Mouse (Mus musculus): ENCODE data around the gene Zbtb3. TPM values are rescaled to one million over a fixed set of nuclear protein-coding genes. Genes with fewer than 3 reads are reported as not detected.

The Zbtb3 gene
- polyA plus RNA-seq, 1 experiment from 2014 or later, result 4.3 TPM

DNA sequence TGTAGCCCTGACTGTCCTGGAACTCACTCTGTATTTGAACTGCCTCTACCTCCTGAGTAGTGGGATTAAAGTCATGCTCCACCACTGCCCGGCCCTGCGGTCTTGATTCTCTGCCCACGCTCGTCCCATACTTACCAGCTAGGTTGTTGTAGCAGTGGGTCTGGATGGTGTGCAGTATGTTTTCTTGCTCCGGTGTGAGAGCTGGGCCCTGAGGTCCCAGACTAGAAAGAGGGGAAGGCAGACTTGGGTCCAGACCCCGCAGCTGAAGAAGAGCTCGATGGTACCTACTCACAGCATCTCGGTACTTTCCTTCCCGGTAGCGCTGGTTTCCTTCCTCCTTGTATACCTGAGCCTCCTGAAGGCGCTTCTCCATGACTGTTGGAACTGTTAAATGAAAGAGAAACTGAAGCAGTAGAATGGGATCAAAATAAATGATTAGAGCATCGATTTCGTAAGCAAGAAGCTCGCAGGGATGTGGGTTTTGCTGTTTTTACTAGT is 16.0 kb downstream of the Zbtb3 start:
- Histone ChIP-seq H3K27me3 (replicated peaks; ENCODE audit: control insufficient read depth, insufficient read depth, low read length) (no peaks in the 10 kb centered on the region), H3K4me1 (replicated peaks; ENCODE audit: control insufficient read depth, insufficient read depth, low read length) (peaks cover 27% of the 10 kb centered on the region), H3K4me3 (ENCODE audit: low read depth, low read length) (peak overlapping the region; percentile 99), H3K36me3 (ENCODE audit: control insufficient read depth, insufficient read depth, low read length) (peaks cover 41% of the 10 kb centered on the region), H3K27ac (ENCODE audit: low read depth) (peak overlapping the region; percentile 96), H3K9ac (ENCODE audit: low read length) (peak overlapping the region; percentile 75), H3K9me3 (ENCODE audit: control insufficient read depth, low read length) (no peaks in the 10 kb centered on the region), H3K4me2 (ENCODE audit: low read length) (peak overlapping the region; percentile 79)
- ATAC-seq (replicated peaks; ENCODE audit: low FRiP score, low TSS enrichment, low read depth) (no peak), DNase-seq (ENCODE audit: low spot score) (no peak)
- WGBS, result 20% methylated on average over 14 of the region's 14 CpGs

DNA sequence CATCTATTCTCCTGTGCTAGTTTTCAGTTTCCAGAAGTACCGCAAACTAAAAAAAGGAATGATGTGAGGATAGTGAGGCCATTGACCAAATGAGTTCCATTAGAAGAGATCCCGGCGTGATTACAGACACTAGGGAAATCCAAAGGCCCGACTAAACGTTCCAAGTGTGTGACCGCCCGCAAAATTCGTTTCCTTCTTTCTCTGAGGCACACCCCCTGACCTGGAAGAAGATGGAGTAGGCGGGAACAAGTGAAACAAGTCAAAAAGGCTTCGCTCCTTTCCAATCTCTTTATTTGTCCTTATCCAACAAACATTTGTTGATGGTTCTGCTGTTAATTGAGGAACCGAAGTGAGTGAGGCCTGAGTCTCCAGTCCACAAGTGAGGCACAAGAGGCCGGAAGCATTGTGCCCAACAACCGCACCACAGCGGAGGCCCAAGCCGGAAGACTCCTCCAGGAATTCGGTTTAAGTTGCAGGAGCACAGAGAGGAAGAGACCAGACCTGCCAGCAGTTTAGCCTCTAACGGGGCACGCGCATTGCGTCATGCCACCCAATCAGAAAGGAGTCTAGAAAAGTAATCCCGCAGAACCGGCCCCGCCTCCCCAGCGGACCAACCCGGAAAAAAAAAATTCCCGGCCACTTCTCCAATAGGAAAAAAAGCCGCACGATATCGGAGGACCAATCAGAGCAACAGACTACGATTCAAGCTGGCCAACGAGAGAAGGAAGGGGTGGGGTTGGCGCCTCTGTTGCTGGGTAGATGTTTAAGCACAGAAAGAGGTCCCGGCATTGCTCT is 16.6 kb downstream of the Zbtb3 start, which contains the start of gene Ttc9c:
Gene Ttc9c (minus strand): TSS at position 533 of the 795 bp plus-strand sequence.
- Histone ChIP-seq H3K4me1 (replicated peaks; ENCODE audit: control insufficient read depth, insufficient read depth, low read length) (peaks cover 27% of the 10 kb centered on the region), H3K9me3 (ENCODE audit: control insufficient read depth, low read length) (no peaks in the 10 kb centered on the region), H3K4me3 (ENCODE audit: low read depth, low read length) (peak within 1 kb of the TSS; percentile 99), H3K36me3 (ENCODE audit: control insufficient read depth, insufficient read depth, low read length) (peaks cover 42% of the 10 kb centered on the region), H3K4me2 (ENCODE audit: low read length) (peak within 1 kb of the TSS; percentile 79), H3K27ac (ENCODE audit: low read depth) (peak within 1 kb of the TSS; percentile 96), H3K9ac (ENCODE audit: low read length) (peak within 1 kb of the TSS; percentile 94), H3K27me3 (replicated peaks; ENCODE audit: control insufficient read depth, insufficient read depth, low read length) (no peaks in the 10 kb centered on the region)
- ATAC-seq (replicated peaks; ENCODE audit: low FRiP score, low TSS enrichment, low read depth), result peak; percentile 93
- DNase-seq (ENCODE audit: low spot score), result peak; percentile 98
- WGBS, result under 1% methylated on average over 33 of the region's 33 CpGs

DNA sequence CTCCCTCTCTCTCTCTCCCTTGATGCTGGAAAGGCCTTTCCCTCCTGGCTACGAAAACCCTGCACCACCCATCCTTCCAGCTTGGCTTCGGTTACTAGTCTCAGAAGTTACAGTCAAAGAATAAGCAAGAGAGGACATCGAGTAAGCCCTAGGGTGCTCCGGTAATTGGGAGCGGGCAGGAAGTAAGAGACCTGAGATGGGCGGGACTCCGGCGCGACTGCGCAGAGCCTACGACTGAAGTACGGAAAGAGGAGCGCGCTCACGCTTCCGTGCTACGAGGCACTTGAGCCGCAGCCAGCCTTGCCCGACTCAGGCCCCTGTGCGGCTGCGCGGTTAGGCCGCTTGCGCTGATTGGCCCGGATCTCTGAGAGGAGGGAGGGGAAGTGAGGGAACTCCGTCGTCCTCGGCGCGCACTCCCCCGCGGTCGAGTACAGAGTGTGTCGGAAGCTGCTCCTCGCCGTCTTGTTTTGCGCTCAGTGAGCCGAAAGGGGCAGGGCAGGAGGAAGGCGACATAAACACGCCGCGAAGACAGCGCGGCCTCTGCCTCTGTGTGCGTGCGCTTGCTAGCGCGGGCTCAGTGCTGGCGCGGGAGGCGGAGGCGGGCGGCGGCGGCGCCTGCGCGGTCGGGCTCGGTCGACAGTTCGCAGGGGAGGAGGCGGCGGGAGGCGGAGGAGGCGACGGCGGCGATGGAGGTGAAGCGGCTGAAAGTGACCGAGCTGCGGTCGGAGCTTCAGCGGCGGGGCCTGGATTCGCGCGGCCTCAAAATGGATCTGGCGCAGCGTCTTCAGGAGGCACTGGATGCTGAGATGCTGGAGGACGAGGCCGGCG is 17.5 kb downstream of the Zbtb3 start, which contains the start of gene Hnrnpul2:
Gene Hnrnpul2 (plus strand): TSS at position 415 of the 828 bp plus-strand sequence.
- Histone ChIP-seq H3K27me3 (replicated peaks; ENCODE audit: control insufficient read depth, insufficient read depth, low read length) (no peaks in the 10 kb centered on the region), H3K9me3 (ENCODE audit: control insufficient read depth, low read length) (no peaks in the 10 kb centered on the region), H3K9ac (ENCODE audit: low read length) (peak within 1 kb of the TSS; percentile 94), H3K36me3 (ENCODE audit: control insufficient read depth, insufficient read depth, low read length) (peaks cover 43% of the 10 kb centered on the region), H3K4me2 (ENCODE audit: low read length) (peak within 1 kb of the TSS; percentile 79), H3K27ac (ENCODE audit: low read depth) (peak within 1 kb of the TSS; percentile 96), H3K4me3 (ENCODE audit: low read depth, low read length) (peak within 1 kb of the TSS; percentile 99), H3K4me1 (replicated peaks; ENCODE audit: control insufficient read depth, insufficient read depth, low read length) (peaks cover 27% of the 10 kb centered on the region)
- under 1% methylated on average over 80 of the region's 83 CpGs for WGBS
- peak; percentile 96 for DNase-seq (ENCODE audit: low spot score)
- ATAC-seq (replicated peaks; ENCODE audit: low FRiP score, low TSS enrichment, low read depth), result peak; percentile 94

DNA sequence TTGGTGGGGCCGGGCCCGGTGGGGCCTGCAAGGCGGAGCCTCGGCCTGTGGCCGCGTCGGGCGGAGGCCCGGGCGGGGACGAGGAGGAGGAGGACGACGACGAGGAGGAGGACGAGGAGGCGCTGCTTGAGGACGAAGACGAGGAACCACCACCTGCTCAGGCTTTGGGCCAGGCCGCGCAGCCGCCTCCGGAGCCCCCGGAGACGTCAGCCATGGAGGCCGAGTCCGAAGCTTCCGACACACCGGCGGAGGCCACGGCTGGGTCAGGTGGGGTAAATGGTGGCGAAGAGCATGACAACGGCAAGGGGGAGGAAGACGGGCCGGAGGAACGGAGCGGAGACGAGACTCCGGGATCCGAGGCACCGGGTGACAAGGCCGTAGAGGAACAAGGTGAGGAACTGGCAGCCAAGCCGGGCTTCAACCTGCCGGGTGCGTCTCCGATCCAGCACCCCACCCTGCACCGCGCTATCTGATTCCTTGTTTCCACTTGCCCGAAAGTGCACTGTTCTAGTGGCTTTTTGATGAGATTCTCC is 18.1 kb downstream of the Zbtb3 start:
- no peaks in the 10 kb centered on the region for H3K9me3 ChIP-seq (ENCODE audit: control insufficient read depth, low read length)
- ATAC-seq (replicated peaks; ENCODE audit: low FRiP score, low TSS enrichment, low read depth), result peak; percentile 22
- peaks cover 43% of the 10 kb centered on the region for H3K36me3 ChIP-seq (ENCODE audit: control insufficient read depth, insufficient read depth, low read length)
- H3K4me1 ChIP-seq (replicated peaks; ENCODE audit: control insufficient read depth, insufficient read depth, low read length), result peaks cover 27% of the 10 kb centered on the region
- DNase-seq (ENCODE audit: low spot score), result no peak
- peak overlapping the region; percentile 96 for H3K27ac ChIP-seq (ENCODE audit: low read depth)
- H3K4me3 ChIP-seq (ENCODE audit: low read depth, low read length), result peak overlapping the region; percentile 99
- H3K4me2 ChIP-seq (ENCODE audit: low read length), result peak overlapping the region; percentile 79
- H3K27me3 ChIP-seq (replicated peaks; ENCODE audit: control insufficient read depth, insufficient read depth, low read length), result no peaks in the 10 kb centered on the region
- H3K9ac ChIP-seq (ENCODE audit: low read length), result peak overlapping the region; percentile 94
- WGBS, result under 1% methylated on average over 47 of the region's 48 CpGs

DNA sequence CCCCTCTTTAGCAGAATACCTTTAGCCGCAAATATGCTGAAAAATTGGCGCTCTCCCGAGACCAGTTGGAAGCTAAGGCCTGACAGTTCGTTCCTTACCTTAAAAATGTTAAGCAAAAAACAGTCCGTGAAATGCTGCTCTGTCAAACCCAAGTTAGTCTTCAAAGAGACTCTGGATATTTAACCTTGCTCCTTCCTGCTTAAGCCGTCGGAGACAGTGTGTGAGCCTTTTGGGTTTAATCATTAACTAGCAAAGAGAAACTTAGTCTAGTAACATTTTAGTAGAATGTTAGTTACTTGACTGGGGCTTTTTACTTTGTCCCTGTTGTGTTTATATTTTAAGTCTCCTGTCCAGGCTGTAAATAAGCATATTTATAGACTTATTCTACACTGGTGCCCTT is 18.8 kb downstream of the Zbtb3 start:
- no peak for DNase-seq (ENCODE audit: low spot score)
- under 1% methylated on average over 7 of the region's 7 CpGs for WGBS
- Histone ChIP-seq H3K9ac (ENCODE audit: low read length) (peak overlapping the region; percentile 94), H3K4me1 (replicated peaks; ENCODE audit: control insufficient read depth, insufficient read depth, low read length) (peaks cover 27% of the 10 kb centered on the region), H3K4me3 (ENCODE audit: low read depth, low read length) (peak overlapping the region; percentile 99), H3K36me3 (ENCODE audit: control insufficient read depth, insufficient read depth, low read length) (peaks cover 44% of the 10 kb centered on the region), H3K4me2 (ENCODE audit: low read length) (peak overlapping the region; percentile 79), H3K9me3 (ENCODE audit: control insufficient read depth, low read length) (no peaks in the 10 kb centered on the region), H3K27me3 (replicated peaks; ENCODE audit: control insufficient read depth, insufficient read depth, low read length) (no peaks in the 10 kb centered on the region), H3K27ac (ENCODE audit: low read depth) (0 out of 2 replicates have a peak overlapping the region, but pooled peaks have one; percentile 96)
- ATAC-seq (replicated peaks; ENCODE audit: low FRiP score, low TSS enrichment, low read depth), result no peak

DNA sequence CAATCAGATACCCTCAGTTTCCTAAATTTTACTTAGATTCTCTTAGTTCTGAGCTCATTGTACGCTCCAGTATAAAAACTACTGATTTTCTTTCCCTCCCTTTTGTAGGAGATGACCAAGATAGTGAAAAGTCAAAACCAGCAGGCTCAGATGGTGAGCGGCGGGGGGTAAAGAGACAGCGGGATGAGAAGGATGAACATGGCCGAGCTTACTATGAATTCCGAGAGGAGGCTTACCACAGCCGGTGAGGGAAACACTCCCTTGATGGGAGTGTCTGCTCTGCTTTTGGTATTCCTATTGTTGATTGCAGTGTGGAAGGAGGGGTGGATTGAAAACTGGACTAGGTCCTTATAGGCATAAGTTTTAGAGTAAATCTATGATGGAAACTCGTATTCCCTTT is 20.3 kb downstream of the Zbtb3 start:
- whole genome bisulfite sequencing, result 73% methylated on average over 8 of the region's 8 CpGs
- Histone ChIP-seq H3K4me1 (replicated peaks; ENCODE audit: control insufficient read depth, insufficient read depth, low read length) (peaks cover 16% of the 10 kb centered on the region), H3K4me2 (ENCODE audit: low read length) (peak overlapping the region; percentile 79), H3K27me3 (replicated peaks; ENCODE audit: control insufficient read depth, insufficient read depth, low read length) (no peaks in the 10 kb centered on the region), H3K36me3 (ENCODE audit: control insufficient read depth, insufficient read depth, low read length) (peaks cover 52% of the 10 kb centered on the region), H3K9ac (ENCODE audit: low read length) (peak overlapping the region; percentile 14; the same call in 1 of the 2 replicates), H3K9me3 (ENCODE audit: control insufficient read depth, low read length) (no peaks in the 10 kb centered on the region), H3K27ac (ENCODE audit: low read depth) (no peak overlapping the region), H3K4me3 (ENCODE audit: low read depth, low read length) (0 out of 2 replicates have a peak overlapping the region, but pooled peaks have one; percentile 16)
- no peak for ATAC-seq (replicated peaks; ENCODE audit: low FRiP score, low TSS enrichment, low read depth)
- no peak for DNase-seq (ENCODE audit: low spot score)

DNA sequence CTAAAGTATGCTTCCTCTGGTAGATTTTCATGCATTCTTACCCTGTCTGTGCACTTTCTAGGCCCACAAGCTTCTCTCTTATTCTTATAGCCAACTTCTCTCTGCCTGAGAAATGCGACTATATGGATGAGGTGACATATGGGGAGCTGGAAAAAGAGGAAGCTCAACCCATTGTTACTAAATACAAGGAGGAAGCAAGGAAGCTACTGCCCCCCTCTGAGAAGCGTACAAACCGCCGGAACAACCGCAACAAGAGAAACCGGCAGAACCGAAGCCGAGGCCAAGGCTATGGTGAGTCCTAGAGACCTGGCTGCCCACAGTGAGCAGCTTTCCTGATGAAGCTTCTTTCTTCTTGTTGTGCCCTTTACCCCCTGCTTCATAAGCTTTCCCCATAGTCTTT is 27.3 kb downstream of the Zbtb3 start, which contains the start of gene AC129217.1:
Gene AC129217.1 (plus strand): TSS at position 114 of the 400 bp plus-strand sequence.
- Histone ChIP-seq H3K27ac (ENCODE audit: low read depth) (no peak within 1 kb of the TSS), H3K4me3 (ENCODE audit: low read depth, low read length) (no peak within 1 kb of the TSS), H3K9ac (ENCODE audit: low read length) (no peak within 1 kb of the TSS), H3K4me1 (replicated peaks; ENCODE audit: control insufficient read depth, insufficient read depth, low read length) (no peaks in the 10 kb centered on the region), H3K4me2 (ENCODE audit: low read length) (no peak within 1 kb of the TSS), H3K36me3 (ENCODE audit: control insufficient read depth, insufficient read depth, low read length) (peaks cover 100% of the 10 kb centered on the region), H3K27me3 (replicated peaks; ENCODE audit: control insufficient read depth, insufficient read depth, low read length) (no peaks in the 10 kb centered on the region), H3K9me3 (ENCODE audit: control insufficient read depth, low read length) (no peaks in the 10 kb centered on the region)
- no peak for DNase-seq (ENCODE audit: low spot score)
- WGBS, result 96% methylated on average over 8 of the region's 8 CpGs
- ATAC-seq (replicated peaks; ENCODE audit: low FRiP score, low TSS enrichment, low read depth), result no peak

DNA sequence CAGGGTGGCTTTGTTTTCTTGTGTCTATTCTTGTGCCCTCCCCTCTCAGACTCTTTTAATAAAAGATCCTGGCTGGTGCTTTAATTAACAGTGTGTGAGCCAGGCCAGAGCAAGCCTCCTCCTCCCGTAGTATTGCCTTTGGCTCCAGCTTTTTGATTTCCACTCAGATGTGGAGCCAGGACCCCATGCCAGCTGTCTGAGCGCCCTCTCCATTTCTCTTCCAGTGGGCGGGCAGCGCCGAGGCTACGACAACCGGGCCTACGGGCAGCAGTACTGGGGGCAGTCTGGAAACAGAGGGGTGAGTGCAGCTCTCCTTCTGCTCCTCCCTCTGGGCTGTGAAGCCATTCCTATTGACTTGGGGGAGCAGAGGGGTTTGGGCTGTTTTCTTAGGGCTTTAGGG is 28.3 kb downstream of the Zbtb3 start:
- 90% methylated on average over 8 of the region's 8 CpGs for WGBS
- ATAC-seq (replicated peaks; ENCODE audit: low FRiP score, low TSS enrichment, low read depth) (no peak), DNase-seq (ENCODE audit: low spot score) (no peak)
- H3K9me3 ChIP-seq (ENCODE audit: control insufficient read depth, low read length), result no peaks in the 10 kb centered on the region
- H3K9ac ChIP-seq (ENCODE audit: low read length), result no peak overlapping the region
- H3K4me2 ChIP-seq (ENCODE audit: low read length), result no peak overlapping the region
- H3K27ac ChIP-seq (ENCODE audit: low read depth), result no peak overlapping the region
- peaks cover 93% of the 10 kb centered on the region for H3K36me3 ChIP-seq (ENCODE audit: control insufficient read depth, insufficient read depth, low read length)
- H3K4me3 ChIP-seq (ENCODE audit: low read depth, low read length), result no peak overlapping the region
- H3K27me3 ChIP-seq (replicated peaks; ENCODE audit: control insufficient read depth, insufficient read depth, low read length), result no peaks in the 10 kb centered on the region
- H3K4me1 ChIP-seq (replicated peaks; ENCODE audit: control insufficient read depth, insufficient read depth, low read length), result no peaks in the 10 kb centered on the region

All from intestine, embryonic 14.5 days (tissue).